Mouse (Mus musculus) left cerebral cortex, postnatal 14 days (tissue): ENCODE measurements at regions not wholly inside any gene's neighbourhood (a gene's known extent, or its start where the extent isn't known, plus 50 kb on each side); places are given as distances from the start of the nearest gene placed in this dataset.
A peak's percentile ranks its signal among the peaks of the same experiment; 100 is the strongest.

Experiments
- DNase-seq, 2 experiments: peaks; one replicate each; pipeline ENCODE4 v3.0.0; 2021 to 2022; ENCODE audit warnings: low spot score in 2 of 2, mixed read lengths in 1 of 2
- intact Hi-C: fragments of 180-260 bp; cut with DNase I; formaldehyde crosslinking; loops from one replicate; pipeline ENCODE4 v1.15.1; 2025

DNA sequence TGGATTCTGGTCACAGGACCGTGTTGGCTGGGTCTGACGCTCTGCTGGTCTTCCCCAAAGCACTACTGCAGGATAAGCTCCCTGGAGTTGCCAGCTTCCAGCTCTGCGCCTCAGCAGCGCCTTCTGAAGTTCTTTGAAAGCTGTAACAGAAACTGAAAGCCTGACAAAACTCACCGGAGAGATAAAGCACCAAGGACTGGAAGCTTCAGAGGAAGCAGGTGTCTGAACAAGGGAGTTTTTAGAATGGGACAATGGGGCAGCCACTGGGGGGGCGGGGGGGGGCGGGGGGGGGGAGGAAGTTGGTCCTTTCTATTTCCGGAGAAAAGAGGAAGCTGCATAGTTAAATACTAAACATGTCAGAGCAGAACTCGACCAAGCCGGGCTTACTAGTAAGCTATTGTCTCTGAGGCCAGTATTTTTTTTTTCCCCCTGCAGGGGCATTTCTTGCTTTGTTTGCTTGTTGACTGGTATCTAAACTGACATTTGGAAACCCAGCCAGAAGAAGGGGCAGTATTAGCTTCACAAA, 180.8 kb upstream of the Klf7 start:
- peak; percentile 60 to 78 for DNase-seq
- intact Hi-C loops: loop anchor here (5.0 to 10.0 kb wide), 2 partner anchors 142 to 181 kb away; partner anchors contain the start of gene Klf7

DNA sequence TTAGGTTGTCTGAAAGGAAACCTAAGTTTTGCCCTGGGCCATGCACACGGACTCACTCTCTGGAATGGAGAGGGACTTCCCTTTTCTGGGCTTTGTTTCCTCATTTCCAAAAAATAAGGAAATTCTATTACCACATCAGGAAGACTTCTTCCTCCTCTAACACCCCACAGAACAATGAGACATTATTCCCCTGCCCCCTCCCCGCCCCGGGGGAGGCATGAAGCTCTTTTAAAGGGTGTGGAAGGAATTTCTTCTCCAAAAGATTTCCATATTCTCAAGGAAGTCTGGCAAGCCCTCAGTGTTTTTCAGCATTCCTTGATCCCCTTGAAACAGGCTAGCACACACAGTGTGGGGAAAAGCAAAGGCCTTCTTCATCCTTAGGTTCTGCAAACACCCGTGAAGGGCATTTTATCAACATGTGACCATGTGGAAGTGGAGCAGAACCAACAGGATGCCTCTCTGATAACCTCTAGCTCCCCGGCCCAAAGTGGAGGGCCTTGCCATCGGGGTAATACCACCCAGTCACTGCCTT, 179.5 kb upstream of the Klf7 start:
- DNase-seq: no peak
- intact Hi-C loops: loop anchor here (5.0 to 10.0 kb wide), 2 partner anchors 143 to 179 kb away; partner anchors contain the start of gene Klf7

DNA sequence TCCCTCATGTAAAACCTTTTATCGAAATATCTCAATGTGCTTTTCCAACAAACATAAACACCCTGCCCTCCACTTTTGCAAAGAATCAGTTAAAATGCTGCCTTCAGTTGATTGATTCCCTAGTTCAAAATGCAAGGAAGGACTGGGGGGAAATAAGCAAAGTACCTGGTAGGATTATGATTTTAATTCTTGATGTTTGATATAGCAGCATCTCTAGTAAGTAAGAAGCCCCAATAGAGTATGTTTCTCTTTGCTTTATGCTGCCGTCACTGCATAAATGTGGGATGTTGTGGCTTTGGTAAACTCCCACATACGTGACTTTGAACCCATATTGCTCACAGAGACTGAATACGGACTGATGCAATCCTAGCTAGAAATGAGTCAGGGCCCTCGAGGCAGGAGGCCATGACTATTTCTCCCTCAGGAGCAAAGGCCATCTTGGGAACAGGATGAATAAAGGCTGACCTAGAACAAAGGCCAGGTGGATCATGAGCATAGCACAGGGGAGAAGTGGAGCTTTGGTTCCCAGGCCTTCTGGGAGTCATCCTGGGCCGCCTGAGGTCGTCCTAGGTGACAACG, 179.0 kb upstream of the Klf7 start:
- intact Hi-C loops: loop anchor here (5.0 to 10.0 kb wide), 2 partner anchors 144 to 179 kb away; partner anchors contain the start of gene Klf7
- no peak for DNase-seq

DNA sequence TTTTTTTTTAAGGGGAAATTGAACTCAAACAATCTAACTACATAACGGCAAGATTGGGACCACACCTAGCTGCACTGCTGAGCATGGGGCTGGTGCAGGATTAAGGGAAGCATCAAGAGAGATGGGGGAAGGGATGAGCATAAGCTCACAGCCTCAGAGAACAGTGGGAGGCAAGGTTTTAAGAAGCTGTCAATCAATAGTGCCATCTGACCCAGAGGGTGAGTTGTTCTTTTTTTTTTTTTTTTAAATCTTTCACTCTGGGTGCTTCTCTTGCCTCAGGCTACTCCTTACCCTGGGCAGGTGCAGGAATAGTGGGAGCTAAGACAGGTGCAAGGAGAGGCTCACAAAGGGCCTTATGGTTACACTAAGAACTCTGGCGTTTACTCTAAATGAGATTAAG, 176.9 kb upstream of the Klf7 start:
- no peak for DNase-seq
- intact Hi-C loops: no loop called here

DNA sequence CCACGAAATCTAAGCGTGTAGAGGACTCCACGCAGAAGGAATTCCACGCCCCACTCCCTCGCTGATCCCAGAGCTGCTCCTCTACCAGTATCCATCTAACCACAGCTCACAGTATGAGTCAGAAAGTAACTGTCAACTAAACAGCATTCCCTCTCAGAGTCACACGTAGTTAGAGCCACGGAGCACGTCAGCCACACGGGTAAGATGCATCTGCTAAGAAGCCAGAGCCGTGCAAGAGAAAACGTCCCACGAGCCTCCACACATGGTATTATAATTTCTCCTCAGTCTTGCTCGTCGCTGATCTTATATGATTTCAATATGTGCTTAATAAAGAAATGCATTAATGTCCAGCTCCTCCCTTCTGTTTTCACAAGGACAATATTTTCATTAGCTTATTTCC, 176.1 kb upstream of the Klf7 start:
- DNase-seq: no peak
- intact Hi-C loops: no loop called here

DNA sequence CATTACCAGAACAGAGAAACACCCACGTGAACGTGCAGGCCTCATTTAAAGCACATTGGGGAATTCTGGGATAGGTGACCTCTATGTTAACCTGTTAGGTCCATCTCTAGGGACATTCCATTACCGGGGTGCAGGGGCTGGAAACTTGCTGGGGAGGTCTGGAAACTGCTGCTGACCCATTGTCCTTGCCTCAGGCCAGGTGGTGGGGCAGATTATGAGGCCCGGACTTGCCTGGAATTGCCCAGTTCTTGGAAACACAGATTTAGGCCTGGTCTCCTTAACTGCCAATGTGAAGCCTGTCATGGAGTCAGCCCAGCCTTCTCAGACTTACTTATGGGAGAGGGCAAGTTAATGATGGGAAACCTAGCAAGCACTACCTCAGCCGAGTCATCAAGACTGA, 175.3 kb upstream of the Klf7 start:
- no peak for DNase-seq
- intact Hi-C loops: no loop called here

DNA sequence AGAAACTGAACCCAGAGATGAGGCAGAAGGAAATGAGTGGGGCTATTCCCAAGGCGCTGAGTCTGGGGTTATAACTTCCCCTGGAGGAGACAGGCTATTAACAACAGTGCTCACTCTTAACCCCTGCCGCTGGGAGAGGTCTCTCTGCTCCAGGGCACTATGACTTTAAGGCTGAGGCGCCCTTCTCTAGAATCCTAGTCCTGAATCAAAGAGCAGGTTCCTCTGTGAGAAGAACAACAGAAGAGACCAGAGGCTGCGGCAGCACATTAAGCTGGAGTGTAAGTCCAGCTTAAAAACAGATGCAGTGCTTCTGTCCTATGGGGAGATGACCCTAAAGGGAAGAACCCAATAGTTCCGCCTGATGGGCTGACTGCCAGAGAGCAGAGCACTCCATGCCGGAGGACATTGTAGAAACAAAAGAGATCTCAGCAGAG, 173.4 kb upstream of the Klf7 start:
- intact Hi-C loops: no loop called here
- peak in 1 of 2 experiments; percentile 27 for DNase-seq

DNA sequence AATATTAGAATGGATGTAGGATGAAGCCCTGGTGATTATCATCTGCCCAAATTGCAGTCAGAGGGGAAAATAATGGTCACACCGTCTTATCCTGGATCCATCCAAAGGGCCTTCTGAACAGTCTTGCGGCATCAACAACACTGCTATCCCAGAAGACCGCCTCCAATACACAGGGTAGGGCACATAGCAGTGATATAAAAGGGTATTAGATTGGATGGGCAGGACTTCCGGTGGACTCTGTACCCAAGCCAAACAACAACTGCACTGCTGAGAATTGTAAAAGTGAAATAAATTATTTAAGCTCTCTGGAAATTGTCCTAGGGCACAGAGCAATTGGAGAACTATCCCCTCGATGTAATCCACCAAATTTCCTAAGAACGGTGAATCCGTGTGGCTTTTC, 173.0 kb upstream of the Klf7 start:
- DNase-seq: no peak
- intact Hi-C loops: no loop called here

DNA sequence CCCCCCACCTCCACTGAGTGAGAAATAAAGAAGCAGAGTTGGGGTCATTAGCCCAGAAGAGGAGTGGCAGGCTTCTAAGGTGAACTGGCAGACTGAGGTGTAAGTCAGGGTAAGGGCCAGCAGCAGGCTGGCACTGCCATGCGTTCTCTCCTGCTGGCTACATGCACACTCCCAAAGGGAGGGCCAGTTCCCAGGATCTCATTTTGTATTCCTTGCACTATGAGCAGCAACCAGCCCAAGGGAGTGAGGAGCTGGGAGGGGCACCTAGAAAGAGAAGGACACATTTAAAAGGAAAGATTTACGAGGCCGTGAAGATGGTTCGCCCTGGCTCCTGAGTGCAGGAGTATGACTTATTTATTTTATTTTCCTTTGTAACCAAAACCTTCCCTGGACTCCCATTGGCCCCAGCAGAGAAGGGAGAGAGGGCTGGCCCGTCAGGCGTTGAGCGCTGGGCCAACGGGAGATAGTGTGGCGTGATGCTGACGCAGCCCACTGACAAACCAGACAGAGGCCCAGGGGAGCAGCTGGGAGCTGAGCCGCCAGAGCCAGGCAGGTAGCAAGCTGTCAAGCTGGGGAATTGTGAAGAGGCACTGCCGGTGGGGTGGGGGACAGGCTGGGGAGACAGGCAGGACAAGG, 166.8 kb upstream of the Klf7 start:
- no peak for DNase-seq
- intact Hi-C loops: no loop called here

DNA sequence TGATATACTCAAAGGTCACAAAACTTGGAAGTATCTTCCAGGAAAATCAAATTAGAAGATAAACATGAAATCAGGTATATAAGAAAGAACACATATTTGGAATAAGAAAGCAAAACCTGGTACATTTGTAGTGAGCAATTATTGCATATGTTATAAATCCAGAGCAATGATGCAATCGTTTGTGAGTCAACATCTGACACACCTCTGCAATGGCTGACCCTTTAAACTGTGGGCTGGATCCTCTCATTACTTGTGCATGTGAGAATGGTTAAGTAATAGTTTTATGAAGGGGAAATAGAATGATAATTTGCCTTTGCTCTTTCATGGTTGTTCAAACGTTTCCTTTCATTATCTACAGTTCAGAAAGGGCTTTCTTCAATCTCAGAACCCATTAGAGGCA, 165.0 kb upstream of the Klf7 start:
- no peak for DNase-seq
- intact Hi-C loops: no loop called here

DNA sequence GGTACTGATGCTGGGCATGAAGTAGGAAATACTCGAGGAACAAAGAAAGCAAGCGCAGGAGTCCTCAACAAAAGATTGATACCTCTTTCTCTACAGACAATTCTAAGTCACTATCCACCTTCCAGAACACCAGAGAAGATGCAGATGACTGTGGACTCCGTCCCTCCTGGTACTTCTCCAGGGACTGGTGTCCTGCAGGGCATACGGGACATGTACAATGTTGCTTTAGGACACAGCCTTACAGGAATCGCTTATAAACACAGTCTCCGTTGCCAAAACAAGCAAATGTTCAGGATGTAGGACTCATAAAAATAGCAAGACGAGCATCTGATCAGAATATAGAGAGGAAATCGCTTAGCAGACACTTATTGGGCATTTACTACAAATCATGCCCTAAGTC, 162.6 kb upstream of the Klf7 start:
- DNase-seq: no peak
- intact Hi-C loops: no loop called here

DNA sequence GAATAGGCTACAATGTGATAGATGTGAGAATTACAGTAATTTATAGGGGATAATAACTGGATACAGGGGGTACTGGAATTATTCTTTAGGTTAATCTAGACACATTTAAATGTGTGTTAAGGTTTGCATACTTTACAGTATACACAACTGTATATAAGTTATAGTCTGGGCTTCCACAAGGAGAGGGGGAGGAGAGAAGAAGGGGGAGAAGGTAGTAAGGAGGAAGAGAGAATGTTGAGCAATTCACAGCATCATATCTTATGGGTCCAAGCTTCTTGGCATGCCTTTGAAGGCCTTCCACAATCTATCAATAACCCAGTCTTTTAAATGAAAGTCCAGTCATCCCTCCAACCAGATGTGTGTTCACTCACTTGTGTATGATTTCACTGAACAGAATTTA, 153.8 kb upstream of the Klf7 start:
- intact Hi-C loops: no loop called here
- no peak for DNase-seq

DNA sequence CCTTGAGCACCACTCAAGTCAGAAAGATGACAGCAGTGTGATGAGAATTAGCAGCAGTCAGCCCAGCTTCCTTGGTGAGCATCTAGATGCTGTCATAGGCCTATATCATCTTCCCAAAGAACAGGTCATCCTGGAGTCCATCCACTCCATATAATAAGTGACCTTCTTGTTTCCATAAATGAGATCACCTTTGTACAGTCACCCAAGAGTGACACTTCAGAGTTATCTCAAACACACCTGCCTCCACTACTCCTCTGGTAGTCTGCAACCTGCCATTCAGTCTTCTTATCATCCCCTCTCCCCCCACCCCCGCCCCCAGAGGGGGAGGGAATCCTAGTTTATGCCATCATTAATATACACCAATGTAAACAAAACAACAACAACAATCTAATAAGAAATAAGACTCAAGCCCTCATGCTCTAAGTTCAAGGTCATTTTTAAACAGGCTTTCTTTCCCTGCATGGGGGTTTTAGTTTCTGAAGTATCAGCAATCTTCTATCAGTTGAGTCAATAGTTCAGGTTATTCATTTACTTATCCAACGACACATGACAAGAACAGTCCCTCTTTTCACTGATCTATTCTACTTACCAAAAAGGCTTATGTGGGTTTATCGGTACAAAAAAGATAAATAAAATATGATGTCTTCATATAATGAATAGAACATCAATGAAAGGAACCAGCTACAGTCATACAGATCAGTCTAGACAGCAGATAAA, 153.2 kb upstream of the Klf7 start:
- DNase-seq: no peak
- intact Hi-C loops: no loop called here

DNA sequence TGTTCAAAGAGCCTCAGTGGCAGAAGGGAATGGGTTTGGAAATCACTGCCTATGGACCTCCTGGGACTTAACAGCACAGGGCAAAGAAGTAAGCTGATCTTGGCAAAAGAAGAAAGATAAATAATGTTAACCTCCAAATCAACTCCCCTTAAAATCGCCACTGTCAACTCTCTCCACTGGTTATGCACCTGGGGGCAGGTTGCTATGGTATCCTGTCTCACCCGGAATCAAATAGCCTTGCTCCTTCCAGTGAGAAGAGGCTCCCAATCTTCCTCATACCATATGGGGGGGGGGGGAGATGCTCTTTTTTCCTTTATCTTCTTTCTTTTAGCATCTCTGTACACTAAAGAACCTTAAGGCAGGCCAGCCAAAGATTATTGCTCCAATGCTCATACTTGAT, 135.2 kb upstream of the Klf7 start:
- DNase-seq: no peak
- intact Hi-C loops: no loop called here

DNA sequence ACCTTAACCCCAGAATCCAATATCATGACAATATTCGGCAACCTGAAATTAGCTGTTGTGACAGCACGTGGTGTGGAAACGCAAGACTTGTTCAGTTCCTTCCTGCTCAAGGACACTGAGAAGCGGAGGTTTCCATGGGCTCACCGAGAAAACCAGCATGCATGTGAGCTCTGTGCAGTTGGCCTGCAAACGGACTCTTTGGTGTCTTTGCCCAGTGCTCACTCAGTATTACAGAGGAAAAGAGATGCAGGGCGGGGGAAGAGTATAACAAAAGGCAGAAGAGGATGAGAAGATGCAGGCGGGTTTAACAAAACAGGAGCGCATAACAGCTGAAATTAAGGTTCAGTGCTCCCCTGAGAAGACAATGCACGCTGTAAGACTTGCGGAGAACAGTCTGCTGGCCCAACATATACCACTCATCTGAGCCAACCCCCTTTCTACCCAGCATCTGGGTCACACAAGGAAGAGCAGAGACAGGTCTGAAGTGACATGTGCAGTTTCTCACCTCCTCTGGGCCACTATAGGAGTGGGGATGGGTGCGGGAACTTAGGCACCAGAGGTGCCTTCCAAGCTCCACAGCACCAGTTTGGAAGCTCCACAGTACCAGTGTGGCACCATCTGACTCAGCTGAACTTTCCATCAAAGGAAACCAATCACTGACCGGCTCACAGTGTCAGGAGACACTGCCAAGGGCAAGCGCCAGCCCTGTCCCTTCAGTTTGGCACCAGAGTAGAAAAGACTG, 133.6 kb upstream of the Klf7 start:
- intact Hi-C loops: no loop called here
- peak; percentile 13 to 14 for DNase-seq

DNA sequence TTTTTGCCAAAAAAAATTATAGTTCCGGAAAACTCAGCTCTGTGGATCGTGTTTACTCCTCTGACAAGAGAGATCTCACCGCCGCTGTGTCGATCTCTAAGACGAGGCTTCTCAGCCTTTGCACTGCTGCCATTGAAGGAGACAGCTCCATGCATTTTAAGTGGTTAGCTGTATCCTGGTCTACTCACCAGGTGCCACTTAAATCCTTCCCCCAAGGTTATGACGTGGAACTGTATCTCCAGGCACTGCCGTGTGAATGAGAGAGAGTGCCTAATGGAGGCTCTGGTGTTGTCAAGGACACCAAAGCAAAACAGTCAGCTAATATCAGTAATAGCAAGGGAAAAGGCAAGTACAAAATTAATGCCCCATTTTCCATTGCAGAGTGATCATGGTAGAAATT, 132.6 kb upstream of the Klf7 start:
- intact Hi-C loops: no loop called here
- no peak for DNase-seq

DNA sequence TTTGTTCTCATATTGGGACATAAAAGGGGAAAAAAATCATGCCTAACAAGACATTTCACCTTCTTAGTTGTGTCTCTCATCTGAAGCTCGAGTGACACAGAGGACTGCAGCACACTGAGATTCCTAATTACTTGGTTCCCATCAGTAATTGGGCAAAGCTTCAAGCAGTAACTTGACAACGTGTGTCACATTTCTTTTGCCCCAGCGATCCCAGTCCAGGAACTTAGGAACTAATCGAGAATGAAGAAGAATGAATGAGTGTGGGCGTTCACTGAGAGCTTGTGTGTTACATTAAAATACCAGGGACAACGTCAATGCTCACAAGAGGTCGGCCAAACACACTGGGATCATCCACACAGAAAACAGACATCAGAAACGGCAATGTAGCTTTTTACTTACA, 131.9 kb upstream of the Klf7 start:
- intact Hi-C loops: no loop called here
- DNase-seq: no peak

DNA sequence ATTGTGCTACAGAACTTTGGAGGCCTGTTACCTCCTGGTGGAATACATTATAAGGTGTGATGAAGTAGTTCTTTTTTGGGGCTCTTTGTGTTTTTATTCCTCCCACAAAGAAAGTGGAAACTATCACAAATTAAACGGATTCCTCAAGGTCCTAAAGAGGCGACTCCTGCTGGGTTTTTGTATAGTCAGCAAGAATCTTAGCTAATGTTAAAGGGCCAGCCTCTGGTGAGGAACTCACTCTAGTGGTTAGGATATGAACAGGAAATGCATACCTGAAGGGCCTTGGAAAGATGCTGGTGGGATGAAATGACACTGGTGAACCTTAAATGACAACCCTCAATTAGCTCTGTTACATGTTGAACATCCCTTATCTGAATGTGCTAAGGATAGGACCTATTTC, 120.3 kb upstream of the Klf7 start:
- no peak for DNase-seq
- intact Hi-C loops: no loop called here

DNA sequence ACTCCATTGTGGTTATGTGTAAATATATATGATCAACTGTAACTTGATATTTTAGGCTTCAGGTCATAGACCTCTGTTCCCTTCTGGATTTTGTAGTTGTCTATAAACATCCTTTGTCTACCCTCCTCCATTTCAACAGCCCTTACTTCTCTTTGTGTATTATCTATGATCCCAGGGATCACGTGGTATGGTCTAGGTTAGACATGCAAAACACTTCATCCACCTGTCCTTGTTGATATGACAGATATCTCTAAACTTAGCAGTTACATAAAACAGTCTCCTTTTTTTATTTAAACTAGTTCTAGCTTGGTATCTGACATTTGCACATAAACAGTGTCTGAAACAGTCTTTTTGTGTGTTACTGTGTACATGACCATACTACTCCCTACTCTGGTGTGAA, 107.6 kb upstream of the Klf7 start:
- intact Hi-C loops: no loop called here
- DNase-seq: no peak
